Mouse (Mus musculus) forebrain, embryonic 12.5 days (tissue): ENCODE results near the gene Qrich2. TPM values are rescaled to one million over a fixed set of nuclear protein-coding genes. Genes with fewer than 3 reads are reported as not detected.

ENCODE experiments used
- ATAC-seq: fragments of 200-750 bp; cut with Nextera tagmentation; 2 replicates; pipeline ENCODE4 v1.8.0; 2017; ENCODE audit warnings: moderate TSS enrichment; ENCODE audit not compliant: low FRiP score
- H3K27ac ChIP-seq: fragments of 300-500 bp; sonication (generic); 2 replicates; pipeline ENCODE4 v1.5.1; 2016; ENCODE audit warnings: mild to moderate bottlenecking
- H3K27me3 ChIP-seq: fragments of 300-500 bp; sonication (generic); 2 replicates; pipeline ENCODE4 v1.6.1; 2016; ENCODE audit warnings: mild to moderate bottlenecking
- H3K36me3 ChIP-seq: fragments of 300-500 bp; sonication (generic); replicated peaks from 2 replicates; pipeline ENCODE4 v1.6.1; 2016; ENCODE audit warnings: mild to moderate bottlenecking
- H3K4me1 ChIP-seq: fragments of 300-500 bp; sonication (generic); 2 replicates; pipeline ENCODE4 v1.6.1; 2016
- H3K4me2 ChIP-seq: fragments of 300-500 bp; sonication (generic); 2 replicates; pipeline ENCODE4 v1.6.1; 2016; ENCODE audit warnings: mild to moderate bottlenecking, moderate library complexity
- H3K4me3 ChIP-seq: fragments of 300-500 bp; sonication (generic); replicated peaks from 2 replicates; pipeline ENCODE4 v1.5.1; 2016; ENCODE audit warnings: mild to moderate bottlenecking
- H3K9ac ChIP-seq: fragments of 300-500 bp; sonication (generic); 2 replicates; pipeline ENCODE4 v1.6.1; 2016; ENCODE audit warnings: mild to moderate bottlenecking
- H3K9me3 ChIP-seq: fragments of 300-500 bp; sonication (generic); 2 replicates; pipeline ENCODE4 v1.6.1; 2016
- WGBS: fragments of 180-500 bp; shearing (Covaris S2); methylation state at CpG from one replicate; pipeline ENCODE4 v1.1.7; 2016; 5-methylcytosine and 5-hydroxymethylcytosine counted together
- polyA plus RNA-seq: library from polyadenylated mRNA; unstranded; fragments of >200 nt; fragmentation: Nextera tagmentation; extraction: Ambion mirVana; gene quantifications from 2 replicates; pipeline ENCODE4 v1.2.1, GENCODE M21; 2016

The Qrich2 gene
- polyA plus RNA-seq, 1 experiment from 2014 or later: not detected

- Histone ChIP-seq H3K9me3 (no peaks in the 10 kb centered on the region), H3K27me3 (no peaks in the 10 kb centered on the region; the same call in 1 of the 2 replicates), H3K9ac (no peak overlapping the region), H3K36me3 (peaks cover 36% of the 10 kb centered on the region), H3K4me3 (no peak overlapping the region), H3K4me1 (peaks cover 28% of the 10 kb centered on the region), H3K4me2 (no peak overlapping the region), H3K27ac (peak overlapping the region; percentile 13; the same call in 1 of the 2 replicates)
- 87% methylated on average over 7 of the region's 7 CpGs for WGBS
- no peak for ATAC-seq
Measured at GRCm38 (mm10) chr11:116440408-116441068, 25.5 kb downstream of the Qrich2 start.

GRCm38 (mm10) chr11:116439269-116440240 lies 26.5 kb downstream of the Qrich2 start:
- Histone ChIP-seq H3K36me3 (peaks cover 36% of the 10 kb centered on the region), H3K4me2 (no peak overlapping the region), H3K4me3 (no peak overlapping the region), H3K9ac (no peak overlapping the region), H3K4me1 (peaks cover 33% of the 10 kb centered on the region), H3K9me3 (no peaks in the 10 kb centered on the region), H3K27me3 (no peaks in the 10 kb centered on the region; the same call in 1 of the 2 replicates), H3K27ac (no peak overlapping the region)
- 90% methylated on average over 19 of the region's 19 CpGs for WGBS
- no peak for ATAC-seq

- H3K9ac ChIP-seq: no peak overlapping the region; the same call in 1 of the 2 replicates
- peaks cover 36% of the 10 kb centered on the region for H3K36me3 ChIP-seq
- peaks cover 33% of the 10 kb centered on the region for H3K4me1 ChIP-seq
- WGBS: 89% methylated on average over 11 of the region's 11 CpGs
- no peaks in the 10 kb centered on the region for H3K9me3 ChIP-seq
- no peaks in the 10 kb centered on the region for H3K27me3 ChIP-seq
- ATAC-seq: no peak
- no peak overlapping the region for H3K4me2 ChIP-seq
- 0 out of 2 replicates have a peak overlapping the region, but pooled peaks have one; percentile 25 for H3K27ac ChIP-seq
- no peak overlapping the region for H3K4me3 ChIP-seq
Measured at GRCm38 (mm10) chr11:116437541-116437940, 28.5 kb downstream of the Qrich2 start.

GRCm38 (mm10) chr11:116436725-116437331 lies 29.2 kb downstream of the Qrich2 start:
- peaks cover 33% of the 10 kb centered on the region for H3K4me1 ChIP-seq
- no peaks in the 10 kb centered on the region for H3K9me3 ChIP-seq
- H3K4me3 ChIP-seq: peak overlapping the region; percentile 93; the same call in 1 of the 2 replicates
- peak overlapping the region; percentile 46; the same call in 1 of the 2 replicates for H3K9ac ChIP-seq
- H3K4me2 ChIP-seq: peak overlapping the region; percentile 88
- H3K36me3 ChIP-seq: peaks cover 36% of the 10 kb centered on the region
- H3K27me3 ChIP-seq: peaks cover under 1% of the 10 kb centered on the region; the same call in 1 of the 2 replicates
- ATAC-seq: no peak
- H3K27ac ChIP-seq: 0 out of 2 replicates have a peak overlapping the region, but pooled peaks have one; percentile 25
- WGBS: 63% methylated on average over 4 of the region's 4 CpGs

GRCm38 (mm10) chr11:116435992-116436724 lies 29.9 kb downstream of the Qrich2 start:
- H3K4me3 ChIP-seq: peak overlapping the region; percentile 93
- H3K27ac ChIP-seq: peak overlapping the region; percentile 53; the same call in 1 of the 2 replicates
- H3K36me3 ChIP-seq: peaks cover 36% of the 10 kb centered on the region
- peaks cover 36% of the 10 kb centered on the region for H3K4me1 ChIP-seq
- WGBS: 74% methylated on average over 5 of the region's 5 CpGs
- no peak for ATAC-seq
- H3K27me3 ChIP-seq: peaks cover 8% of the 10 kb centered on the region; the same call in 1 of the 2 replicates
- peak overlapping the region; percentile 88 for H3K4me2 ChIP-seq
- peak overlapping the region; percentile 46 for H3K9ac ChIP-seq
- H3K9me3 ChIP-seq: no peaks in the 10 kb centered on the region

GRCm38 (mm10) chr11:116434967-116435752 lies 30.9 kb downstream of the Qrich2 start:
- peaks cover 43% of the 10 kb centered on the region for H3K4me1 ChIP-seq
- WGBS: 53% methylated on average over 12 of the region's 12 CpGs

GRCm38 (mm10) chr11:116434287-116434966 lies 31.6 kb downstream of the Qrich2 start:
- peaks cover 29% of the 10 kb centered on the region for H3K36me3 ChIP-seq
- peak overlapping the region; percentile 93 for H3K4me3 ChIP-seq
- H3K27ac ChIP-seq: peak overlapping the region; percentile 96
- H3K27me3 ChIP-seq: peaks cover 13% of the 10 kb centered on the region; the same call in 1 of the 2 replicates
- peak overlapping the region; percentile 98 for H3K9ac ChIP-seq
- ATAC-seq: peak; percentile 3
- WGBS: under 1% methylated on average over 53 of the region's 67 CpGs
- H3K4me2 ChIP-seq: peak overlapping the region; percentile 88
- H3K9me3 ChIP-seq: no peaks in the 10 kb centered on the region
- H3K4me1 ChIP-seq: peaks cover 43% of the 10 kb centered on the region

More at GRCm38 (mm10) chr11:116434967-116435752, 30.9 kb downstream of the Qrich2 start:
- Histone ChIP-seq H3K36me3 (peaks cover 36% of the 10 kb centered on the region), H3K27me3 (peaks cover 13% of the 10 kb centered on the region; the same call in 1 of the 2 replicates), H3K4me2 (peak overlapping the region; percentile 88), H3K9ac (peak overlapping the region; percentile 98), H3K27ac (peak overlapping the region; percentile 96), H3K9me3 (no peaks in the 10 kb centered on the region), H3K4me3 (peak overlapping the region; percentile 93)
- ATAC-seq: 0 out of 2 replicates have a peak, but pooled peaks have one; percentile 1

GRCm38 (mm10) chr11:116433356-116434286 lies 32.4 kb downstream of the Qrich2 start, which contains the start of gene Ubald2:
TSS of gene Ubald2 (plus strand) at chr11:116434094.
- Histone ChIP-seq H3K27me3 (peaks cover 13% of the 10 kb centered on the region; the same call in 1 of the 2 replicates), H3K36me3 (peaks cover 23% of the 10 kb centered on the region), H3K9me3 (no peaks in the 10 kb centered on the region), H3K9ac (peak within 1 kb of the TSS; percentile 98), H3K4me2 (peak within 1 kb of the TSS; percentile 88), H3K4me1 (peaks cover 40% of the 10 kb centered on the region), H3K4me3 (peak within 1 kb of the TSS; percentile 93), H3K27ac (peak within 1 kb of the TSS; percentile 96)
- 2% methylated on average over 57 of the region's 66 CpGs for WGBS
- peak; percentile 99 for ATAC-seq

- ATAC-seq: no peak
- H3K4me1 ChIP-seq: peaks cover 40% of the 10 kb centered on the region
- H3K9me3 ChIP-seq: no peaks in the 10 kb centered on the region
- no peak overlapping the region for H3K4me3 ChIP-seq
- H3K27ac ChIP-seq: no peak overlapping the region
- no peak overlapping the region for H3K9ac ChIP-seq
- 65% methylated on average over 8 of the region's 8 CpGs for WGBS
- peaks cover 21% of the 10 kb centered on the region for H3K36me3 ChIP-seq
- no peak overlapping the region for H3K4me2 ChIP-seq
- H3K27me3 ChIP-seq: peaks cover 13% of the 10 kb centered on the region; the same call in 1 of the 2 replicates
Measured at GRCm38 (mm10) chr11:116432593-116433355, 33.3 kb downstream of the Qrich2 start.
